Mouse (Mus musculus) liver, adult (tissue): ENCODE data around the gene Trpc4ap.

ENCODE experiments used
- GATA4 ChIP-seq: IDR thresholded peaks from 2 replicates; pipeline ENCODE4 v1.6.1; 2014; ENCODE audit warnings: mild to moderate bottlenecking, low read length; ENCODE audit not compliant: insufficient replicate concordance

The Trpc4ap gene

GRCm38 (mm10) chr2:155673546-155673945, 18.6 kb downstream of the Trpc4ap start:
- TF ChIP-seq GATA4 = no peak

- TF ChIP-seq GATA4 = no peak
Measured at GRCm38 (mm10) chr2:155671236-155671635, 20.9 kb downstream of the Trpc4ap start.

GRCm38 (mm10) chr2:155668461-155668860, 23.7 kb downstream of the Trpc4ap start:
- TF ChIP-seq GATA4 = no peak

- no peak for TF ChIP-seq GATA4
Measured at GRCm38 (mm10) chr2:155667881-155668280, 24.3 kb downstream of the Trpc4ap start.

- no peak for TF ChIP-seq GATA4
Measured at GRCm38 (mm10) chr2:155663910-155664460, 28.2 kb downstream of the Trpc4ap start.

- TF ChIP-seq GATA4 = no peak
Measured at GRCm38 (mm10) chr2:155663097-155663496, 29.1 kb downstream of the Trpc4ap start.

- no peak for TF ChIP-seq GATA4
Measured at GRCm38 (mm10) chr2:155662390-155662789, 29.8 kb downstream of the Trpc4ap start.

GRCm38 (mm10) chr2:155655759-155656372, 36.3 kb downstream of the Trpc4ap start:
- no peak for TF ChIP-seq GATA4

- TF ChIP-seq GATA4 = no peak
Measured at GRCm38 (mm10) chr2:155652618-155653017, 39.6 kb downstream of the Trpc4ap start.

GRCm38 (mm10) chr2:155645746-155646145, 46.4 kb downstream of the Trpc4ap start:
- TF ChIP-seq GATA4 = no peak

GRCm38 (mm10) chr2:155641540-155642472, 50.4 kb downstream of the Trpc4ap start:
- no peak for TF ChIP-seq GATA4

GRCm38 (mm10) chr2:155640656-155641055, 51.5 kb downstream of the Trpc4ap start:
- TF ChIP-seq GATA4 = no peak

GRCm38 (mm10) chr2:155637411-155637810, 54.8 kb downstream of the Trpc4ap start:
- TF ChIP-seq GATA4 = no peak

GRCm38 (mm10) chr2:155636881-155637280, 55.3 kb downstream of the Trpc4ap start:
- TF ChIP-seq GATA4 = no peak

- TF ChIP-seq GATA4 = no peak
Measured at GRCm38 (mm10) chr2:155635961-155636360, 56.2 kb downstream of the Trpc4ap start.

- no peak for TF ChIP-seq GATA4
Measured at GRCm38 (mm10) chr2:155634562-155634961, 57.6 kb downstream of the Trpc4ap start.

GRCm38 (mm10) chr2:155633731-155634130, 58.5 kb downstream of the Trpc4ap start:
- TF ChIP-seq GATA4 = no peak

- no peak for TF ChIP-seq GATA4
Measured at GRCm38 (mm10) chr2:155633121-155633520, 59.1 kb downstream of the Trpc4ap start.
